Mouse (Mus musculus): ENCODE data around the gene Amotl1.

DNA sequence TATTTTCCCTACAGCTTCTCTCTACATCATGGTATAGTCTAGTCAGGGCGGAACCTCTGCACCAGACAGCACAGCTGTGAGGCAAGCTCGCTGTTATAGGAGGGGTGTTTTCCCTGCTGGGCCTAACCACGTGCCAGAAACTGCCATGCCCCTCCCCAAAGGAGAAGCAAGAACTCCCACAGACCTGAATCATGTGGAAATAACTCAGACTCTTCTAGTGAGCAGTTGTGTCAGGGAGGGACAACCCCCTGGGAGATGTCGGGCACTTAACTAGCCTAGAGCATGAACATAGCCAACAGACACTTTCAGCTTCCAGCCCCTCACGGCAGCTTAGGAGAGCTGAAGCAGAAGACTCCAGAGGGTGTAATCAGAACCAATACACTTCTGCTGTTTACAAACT, 13.1 kb downstream of the Amotl1 start:
- TF ChIP-seq GATA1 (IDR thresholded peaks at IDR 0.05; ENCODE audit: borderline replicate concordance, low read length) (no peak), CTCF (IDR thresholded peaks at IDR 0.05; ENCODE audit: low read depth, low read length) (no peak), TAL1 (conservative IDR thresholded peaks at IDR 0.05; ENCODE audit: low read depth, low read length) (no peak), GATA2 (IDR thresholded peaks at IDR 0.05; ENCODE audit: borderline replicate concordance, low read depth, low read length) (no peak), POLR2AphosphoS5 (IDR thresholded peaks at IDR 0.05; ENCODE audit: insufficient replicate concordance, low read depth, low read length) (no peak)

All from G1E (cell line).